Mouse (Mus musculus): ENCODE data around the gene Cdc6. TPM values are rescaled to one million over a fixed set of nuclear protein-coding genes. Genes with fewer than 3 reads are reported as not detected.
A peak's percentile ranks its signal among the peaks of the same experiment; 100 is the strongest.

The Cdc6 gene
- 6.6 and 7.0 TPM in 2 replicates for polyA plus RNA-seq (2015; fragmentation: Nextera tagmentation; extraction: Ambion mirVana)

DNA sequence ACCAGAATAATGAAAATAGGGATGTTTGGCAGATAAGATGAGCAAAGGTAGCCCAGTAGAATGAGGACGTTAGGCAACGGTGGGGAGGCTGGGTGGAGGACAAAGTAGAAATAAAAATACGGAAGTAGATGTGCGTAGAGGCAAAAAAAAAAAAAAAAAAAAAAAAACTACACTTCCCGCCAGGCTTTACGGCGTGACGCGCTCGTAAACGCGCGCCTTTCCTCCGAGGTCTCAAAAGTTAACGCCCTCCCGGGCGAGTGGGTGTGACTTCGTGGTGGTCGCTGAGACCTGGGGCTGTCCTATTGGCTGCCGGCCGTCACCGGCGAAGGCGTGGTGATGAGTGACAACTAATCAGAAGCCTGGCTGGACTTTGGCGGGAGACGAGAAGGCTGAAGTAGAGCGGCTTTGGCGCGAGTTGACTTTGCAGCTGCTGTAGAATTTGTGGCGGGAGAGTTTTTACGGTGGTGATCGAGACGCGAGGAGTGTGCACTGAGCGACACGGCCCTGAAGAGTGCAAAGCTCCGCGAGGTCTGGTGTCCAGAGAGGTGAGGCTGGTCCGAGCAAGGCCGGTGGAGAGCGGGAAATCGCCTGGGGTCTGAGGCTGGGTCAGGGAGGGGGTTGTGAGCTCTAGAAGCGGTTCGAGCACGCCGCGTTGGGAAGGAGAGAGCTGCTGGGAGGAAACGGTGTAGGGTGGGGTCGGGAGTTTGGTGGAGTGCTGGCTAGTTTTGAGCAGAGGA is at the start of gene Cdc6:
TSS of gene Cdc6 (plus strand) at position 365 of the 737 bp plus-strand sequence.
- Histone ChIP-seq H3K4me1 (replicated peaks; ENCODE audit: control insufficient read depth, insufficient read depth) (no peaks in the 10 kb centered on the region), H3K4me3 (ENCODE audit: low read depth, low read length) (peak within 1 kb of the TSS; percentile 51), H3K4me2 (replicated peaks; ENCODE audit: low read depth) (peak within 1 kb of the TSS; percentile 95), H3K9ac (ENCODE audit: low read length) (peak within 1 kb of the TSS; percentile 59), H3K9me3 (ENCODE audit: control insufficient read depth, low read length) (no peaks in the 10 kb centered on the region), H3K27me3 (ENCODE audit: control insufficient read depth, insufficient read depth, low read length) (no peaks in the 10 kb centered on the region), H3K36me3 (ENCODE audit: control insufficient read depth, insufficient read depth, low read length) (no peaks in the 10 kb centered on the region), H3K27ac (replicated peaks) (peak within 1 kb of the TSS; percentile 56; the same call in 1 of the 2 replicates)
- WGBS: under 1% methylated on average over 49 of the region's 49 CpGs
- peak; percentile 99 for DNase-seq (ENCODE audit: low spot score)
- TF ChIP-seq CTCF (IDR thresholded peaks at IDR 0.05; ENCODE audit: low read depth) (no peak), EP300 (optimal IDR thresholded peaks at IDR 0.05) (no peak)
- peak; percentile 90 for ATAC-seq (ENCODE audit: low FRiP score, low TSS enrichment)

GRCm38 (mm10) chr11:98858759-98859731 is 48.6 kb upstream of the Cdc6 start:
- H3K9me3 ChIP-seq (ENCODE audit: control insufficient read depth, low read length): no peaks in the 10 kb centered on the region
- no peaks in the 10 kb centered on the region for H3K27me3 ChIP-seq (ENCODE audit: control insufficient read depth, insufficient read depth, low read length)
- peak; percentile 89 for DNase-seq (ENCODE audit: low spot score)
- no peak overlapping the region for H3K27ac ChIP-seq (replicated peaks)
- TF ChIP-seq CTCF (IDR thresholded peaks at IDR 0.05; ENCODE audit: low read depth) (peak; percentile 89), EP300 (optimal IDR thresholded peaks at IDR 0.05) (no peak)
- no peaks in the 10 kb centered on the region for H3K4me1 ChIP-seq (replicated peaks; ENCODE audit: control insufficient read depth, insufficient read depth)
- WGBS: 37% methylated on average over 14 of the region's 14 CpGs
- no peak overlapping the region for H3K4me3 ChIP-seq (ENCODE audit: low read depth, low read length)
- H3K36me3 ChIP-seq (ENCODE audit: control insufficient read depth, insufficient read depth, low read length): no peaks in the 10 kb centered on the region
- ATAC-seq (ENCODE audit: low FRiP score, low TSS enrichment): peak; percentile 70
- H3K4me2 ChIP-seq (replicated peaks; ENCODE audit: low read depth): no peak overlapping the region
- no peak overlapping the region for H3K9ac ChIP-seq (ENCODE audit: low read length)

GRCm38 (mm10) chr11:98863028-98863750 is 44.4 kb upstream of the Cdc6 start, which contains the start of gene Wipf2:
Gene Wipf2, plus strand, starts transcription at chr11:98863638.
- H3K27ac ChIP-seq (replicated peaks): peak within 1 kb of the TSS; percentile 93
- no peaks in the 10 kb centered on the region for H3K4me1 ChIP-seq (replicated peaks; ENCODE audit: control insufficient read depth, insufficient read depth)
- ATAC-seq (ENCODE audit: low FRiP score, low TSS enrichment) (peak; percentile 91), DNase-seq (ENCODE audit: low spot score) (peak; percentile 97)
- peak within 1 kb of the TSS; percentile 66 for H3K4me2 ChIP-seq (replicated peaks; ENCODE audit: low read depth)
- WGBS: 8% methylated on average over 36 of the region's 41 CpGs
- TF ChIP-seq EP300 (optimal IDR thresholded peaks at IDR 0.05) (no peak), CTCF (IDR thresholded peaks at IDR 0.05; ENCODE audit: low read depth) (peak; percentile 86)
- H3K36me3 ChIP-seq (ENCODE audit: control insufficient read depth, insufficient read depth, low read length): peaks cover 4% of the 10 kb centered on the region
- H3K9ac ChIP-seq (ENCODE audit: low read length): peak within 1 kb of the TSS; percentile 83
- no peaks in the 10 kb centered on the region for H3K9me3 ChIP-seq (ENCODE audit: control insufficient read depth, low read length)
- H3K27me3 ChIP-seq (ENCODE audit: control insufficient read depth, insufficient read depth, low read length): no peaks in the 10 kb centered on the region
- peak within 1 kb of the TSS; percentile 69 for H3K4me3 ChIP-seq (ENCODE audit: low read depth, low read length)

- DNase-seq (ENCODE audit: low spot score) (peak; percentile 71), ATAC-seq (ENCODE audit: low FRiP score, low TSS enrichment) (peak; percentile 67)
- Histone ChIP-seq H3K4me3 (ENCODE audit: low read depth, low read length) (peak overlapping the region; percentile 69), H3K4me1 (replicated peaks; ENCODE audit: control insufficient read depth, insufficient read depth) (no peaks in the 10 kb centered on the region), H3K4me2 (replicated peaks; ENCODE audit: low read depth) (peak overlapping the region; percentile 66), H3K9ac (ENCODE audit: low read length) (peak overlapping the region; percentile 83), H3K27ac (replicated peaks) (peak overlapping the region; percentile 93), H3K9me3 (ENCODE audit: control insufficient read depth, low read length) (no peaks in the 10 kb centered on the region), H3K27me3 (ENCODE audit: control insufficient read depth, insufficient read depth, low read length) (no peaks in the 10 kb centered on the region), H3K36me3 (ENCODE audit: control insufficient read depth, insufficient read depth, low read length) (peaks cover 4% of the 10 kb centered on the region)
- no peak for TF ChIP-seq EP300 (optimal IDR thresholded peaks at IDR 0.05)
- no peak for TF ChIP-seq CTCF (IDR thresholded peaks at IDR 0.05; ENCODE audit: low read depth)
- under 1% methylated on average over 36 of the region's 39 CpGs for WGBS
Measured at GRCm38 (mm10) chr11:98863751-98864429, 43.7 kb upstream of the Cdc6 start.

- peaks cover 8% of the 10 kb centered on the region for H3K36me3 ChIP-seq (ENCODE audit: control insufficient read depth, insufficient read depth, low read length)
- no peak overlapping the region for H3K27ac ChIP-seq (replicated peaks)
- no peaks in the 10 kb centered on the region for H3K9me3 ChIP-seq (ENCODE audit: control insufficient read depth, low read length)
- no peaks in the 10 kb centered on the region for H3K4me1 ChIP-seq (replicated peaks; ENCODE audit: control insufficient read depth, insufficient read depth)
- no peak overlapping the region for H3K9ac ChIP-seq (ENCODE audit: low read length)
- ATAC-seq (ENCODE audit: low FRiP score, low TSS enrichment) (no peak), DNase-seq (ENCODE audit: low spot score) (no peak)
- no peak overlapping the region for H3K4me3 ChIP-seq (ENCODE audit: low read depth, low read length)
- H3K4me2 ChIP-seq (replicated peaks; ENCODE audit: low read depth): no peak overlapping the region
- H3K27me3 ChIP-seq (ENCODE audit: control insufficient read depth, insufficient read depth, low read length): no peaks in the 10 kb centered on the region
- 88% methylated on average over 12 of the region's 12 CpGs for WGBS
- no peak for TF ChIP-seq CTCF (IDR thresholded peaks at IDR 0.05; ENCODE audit: low read depth)
- TF ChIP-seq EP300 (optimal IDR thresholded peaks at IDR 0.05): no peak
Measured at GRCm38 (mm10) chr11:98867293-98867692, 40.3 kb upstream of the Cdc6 start.
